Mouse (Mus musculus) ovary, postnatal 36 days (tissue): Measurements from ENCODE around the gene Syn3.
A peak's percentile ranks its signal among the peaks of the same experiment; 100 is the strongest.
"Not testable (repeated sequence)": the region's sequence is repeated elsewhere in the genome, so short reads cannot be mapped to it uniquely, and the experiment has no call there.

ENCODE experiments used
- DNase-seq: peaks from one replicate; pipeline ENCODE4 v3.0.0; 2022; ENCODE audit warnings: low spot score, mixed read lengths

Syn3 gene

DNA sequence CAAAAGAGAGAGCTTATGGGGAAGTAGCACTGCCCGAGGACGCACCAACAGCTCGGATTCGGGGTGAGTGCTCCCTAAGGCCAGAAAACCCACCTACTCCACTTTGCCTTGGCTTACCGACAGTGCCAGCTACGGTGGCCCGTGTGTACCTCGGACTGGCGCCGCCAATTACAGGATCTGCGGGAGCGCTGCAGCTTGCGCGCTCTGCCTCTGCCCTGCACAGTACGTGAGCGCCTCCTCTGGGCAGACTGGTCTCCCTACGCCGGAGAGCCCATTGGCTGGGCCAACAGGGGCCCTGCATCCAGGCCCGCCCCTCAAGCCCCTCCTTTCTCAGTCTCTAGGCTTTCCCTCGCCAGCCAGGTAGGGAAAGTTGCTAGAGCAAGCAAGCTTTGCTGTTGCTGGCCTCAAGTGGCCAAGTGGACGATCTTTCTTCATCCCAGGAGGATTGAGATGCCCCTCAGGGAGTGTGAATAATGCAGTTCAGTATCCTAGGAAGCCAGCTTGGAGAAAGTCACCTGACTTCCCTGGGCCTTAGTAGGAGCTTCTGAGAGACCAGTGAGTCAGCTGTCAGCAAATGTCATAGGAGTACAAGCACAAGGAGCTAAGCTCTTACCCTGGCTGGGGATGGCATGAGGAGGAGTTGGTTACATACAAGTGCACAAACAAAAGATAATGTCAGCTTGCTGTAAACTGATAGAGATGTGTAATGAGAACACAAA lies at the start of gene Syn3:
Gene Syn3, minus strand, starts transcription at position 224 of the 719 bp plus-strand sequence.
- peak; percentile 90 for DNase-seq

DNA sequence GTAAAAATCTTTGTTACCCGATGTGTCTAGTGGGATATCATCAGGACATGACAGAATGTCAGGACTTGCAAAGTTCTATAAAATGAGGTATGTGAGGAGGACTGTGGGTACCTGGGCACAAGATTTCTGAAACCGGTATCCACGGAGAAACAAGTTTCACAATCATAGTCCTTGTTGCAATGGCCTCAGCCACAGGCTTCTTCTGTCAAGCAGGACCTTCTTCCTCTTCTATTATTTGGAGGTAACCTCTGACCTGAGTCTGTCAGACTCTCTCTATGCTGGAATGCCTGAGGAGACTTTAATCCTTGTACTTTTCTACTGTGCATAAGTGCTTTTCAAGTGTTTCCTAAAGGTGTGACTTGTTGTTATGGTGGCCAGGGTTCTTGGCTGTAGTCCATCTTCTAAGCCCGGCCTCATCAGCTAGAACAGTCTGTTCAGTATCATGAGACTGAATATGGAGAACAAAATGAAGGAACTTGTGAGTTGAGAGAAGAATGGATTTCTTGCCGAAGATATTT lies 27.7 kb upstream of the Syn3 start:
- not testable (repeated sequence) for DNase-seq

DNA sequence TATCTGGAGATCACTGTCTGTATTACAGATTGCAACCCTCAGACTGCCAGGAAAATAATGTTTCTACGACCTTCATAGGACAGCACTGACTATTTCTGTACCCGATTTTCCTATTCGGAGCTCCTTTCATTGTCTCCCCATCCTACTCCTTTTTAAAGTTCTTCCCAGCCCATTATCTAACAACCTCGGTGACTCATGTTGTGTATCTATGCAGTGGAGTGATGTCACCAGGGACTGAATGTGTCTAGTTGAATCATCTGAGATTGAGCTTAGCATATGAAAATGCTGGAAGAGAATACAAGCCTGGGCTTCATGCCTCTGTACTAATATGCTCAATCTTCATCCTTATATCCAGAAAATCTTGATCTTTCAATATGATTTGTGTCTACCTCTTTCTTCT lies 15.1 kb upstream of the Syn3 start:
- no peak for DNase-seq

DNA sequence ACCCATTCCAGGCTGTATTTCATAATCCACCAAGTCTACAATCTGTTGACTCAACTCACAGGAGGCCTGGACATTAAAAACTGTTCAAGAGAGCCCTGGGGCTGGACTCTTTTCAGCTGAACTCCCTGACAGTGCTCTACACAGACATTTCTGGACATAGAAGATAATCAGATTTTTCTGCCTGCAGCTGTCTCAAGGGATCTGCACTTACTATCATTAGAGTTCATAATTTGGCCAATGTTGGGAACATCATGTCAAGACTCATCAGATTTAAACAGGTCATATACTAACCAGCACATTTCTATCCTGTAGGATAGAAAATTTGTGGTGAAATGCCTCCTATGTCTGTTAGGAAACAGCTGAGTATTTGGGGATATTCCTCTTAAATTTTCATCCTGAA lies 12.2 kb upstream of the Syn3 start:
- DNase-seq = no peak

DNA sequence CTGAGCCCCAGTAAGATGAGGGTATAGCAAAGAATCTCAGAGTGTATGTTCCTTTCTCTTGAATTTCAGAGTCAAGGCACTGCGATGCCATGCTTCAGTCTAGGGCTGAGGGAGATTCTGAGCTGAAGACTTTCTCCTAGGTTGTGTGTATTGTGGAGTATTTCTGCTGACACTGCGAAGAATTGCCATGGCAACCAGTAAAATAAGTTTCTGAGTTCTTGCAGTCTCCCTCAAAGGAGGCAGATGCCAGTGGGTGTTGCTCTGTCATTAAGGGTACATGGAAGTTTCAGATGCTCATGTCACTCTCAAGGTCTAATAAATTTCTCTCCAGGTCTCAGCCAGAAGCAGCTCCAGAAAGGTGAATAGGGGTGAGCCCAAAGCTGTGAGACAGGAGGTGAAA lies 3.4 kb upstream of the Syn3 start:
- no peak for DNase-seq

DNA sequence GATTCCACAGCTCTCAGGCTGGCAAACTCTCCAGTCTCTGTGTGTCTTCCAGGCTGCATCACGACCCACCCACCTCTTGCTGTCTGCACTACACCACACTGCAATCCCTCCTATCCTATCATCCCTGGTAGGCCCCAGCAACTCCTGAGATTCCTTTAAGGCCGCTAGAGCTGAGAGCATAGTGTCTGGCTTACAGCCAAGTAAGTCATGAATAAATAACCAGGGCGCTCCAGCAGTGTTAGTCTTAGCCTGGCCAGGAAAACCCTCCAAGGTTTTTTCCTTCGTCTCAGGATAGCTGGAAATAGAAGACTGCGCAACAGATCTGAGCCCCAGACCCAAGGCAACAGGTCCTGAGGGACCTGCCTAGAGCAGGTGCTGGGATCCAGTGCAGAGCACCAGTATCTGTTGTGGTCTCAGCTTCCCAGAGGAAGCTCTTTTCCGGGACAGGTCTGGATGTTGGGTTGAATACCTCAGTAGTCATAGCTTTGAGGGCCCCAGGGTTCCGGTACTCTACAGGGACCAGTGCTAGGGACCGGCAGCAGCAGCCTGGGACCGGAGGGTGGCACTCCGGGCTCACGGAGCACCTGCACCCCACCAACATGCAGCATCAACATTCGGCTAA lies 534 bp downstream of the Syn3 start:
- DNase-seq = no peak

DNA sequence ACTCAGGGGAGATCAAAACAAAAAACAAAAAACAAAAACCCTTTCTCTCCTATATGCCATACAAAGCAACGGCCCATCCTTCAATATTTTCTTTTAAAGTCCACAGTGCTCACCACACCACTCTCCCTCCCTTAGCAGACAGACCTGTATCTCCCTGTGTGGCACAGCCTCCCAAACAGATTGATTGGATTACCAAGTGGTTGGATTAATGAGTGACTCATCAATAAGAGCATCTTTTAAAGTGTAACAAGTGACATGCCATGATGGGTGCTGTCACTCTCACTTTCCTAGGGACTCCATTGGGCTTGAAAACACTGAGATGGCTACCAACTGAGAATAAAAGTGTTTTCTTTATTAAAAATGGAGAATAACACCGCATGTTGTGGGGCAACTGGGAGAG lies 2.8 kb downstream of the Syn3 start:
- no peak for DNase-seq

DNA sequence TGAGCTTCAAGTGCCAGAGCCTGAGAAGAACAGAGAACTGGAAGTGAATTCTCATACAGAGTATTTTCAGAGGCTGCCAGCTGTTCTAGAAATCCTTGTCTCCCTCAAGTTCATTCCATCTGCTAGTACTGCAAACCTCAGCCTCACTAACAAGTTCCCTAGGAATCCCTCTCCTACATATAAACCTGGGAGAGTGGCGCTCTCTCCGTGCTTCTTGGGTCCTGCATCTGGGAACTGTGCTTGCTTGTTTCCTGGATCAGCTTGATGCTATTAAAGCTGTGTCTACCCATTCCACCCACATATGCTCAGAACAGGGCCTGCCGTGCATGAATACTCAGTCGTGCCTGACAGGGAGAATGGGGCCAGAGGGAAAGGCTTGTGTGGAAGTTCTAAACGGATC lies 5.6 kb downstream of the Syn3 start:
- DNase-seq = no peak

DNA sequence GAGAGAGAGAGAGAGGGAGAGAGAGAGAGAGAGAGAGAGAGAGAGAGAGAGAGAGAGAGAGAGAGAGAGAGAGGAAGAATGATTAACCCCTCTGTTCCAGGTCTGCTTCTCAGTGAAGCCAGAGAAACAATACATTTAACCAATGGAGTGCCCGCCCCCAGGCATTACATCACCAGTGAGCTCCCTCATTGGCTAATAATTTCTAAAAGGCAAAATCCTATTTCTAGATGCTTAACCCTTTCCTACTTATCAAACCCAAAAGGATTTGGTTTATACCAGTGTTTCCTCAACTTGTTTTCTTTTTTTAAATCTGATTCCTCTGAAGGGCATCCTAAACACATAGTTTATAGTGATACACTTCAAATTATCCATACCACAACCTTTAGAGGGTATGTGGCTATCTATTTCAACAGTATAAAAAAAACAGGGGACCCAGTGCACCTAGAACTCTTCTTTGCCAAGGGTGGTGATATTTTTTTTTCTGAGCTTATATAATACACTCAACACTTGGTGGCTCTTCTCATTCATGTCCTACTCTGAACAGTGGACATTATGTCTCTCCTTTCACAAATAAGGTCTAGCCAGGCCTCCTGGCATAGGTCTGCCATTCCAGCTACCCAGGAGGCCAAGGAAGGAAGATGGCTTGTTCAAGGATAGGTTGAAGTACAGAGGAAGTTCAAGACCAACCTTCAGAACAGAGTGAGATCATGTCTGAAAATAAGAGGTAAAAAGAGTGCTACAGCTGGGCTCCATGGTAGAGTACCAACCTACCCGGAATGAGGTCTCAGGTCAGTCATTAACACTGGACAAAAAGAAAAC lies 6.4 kb downstream of the Syn3 start:
- no peak for DNase-seq

DNA sequence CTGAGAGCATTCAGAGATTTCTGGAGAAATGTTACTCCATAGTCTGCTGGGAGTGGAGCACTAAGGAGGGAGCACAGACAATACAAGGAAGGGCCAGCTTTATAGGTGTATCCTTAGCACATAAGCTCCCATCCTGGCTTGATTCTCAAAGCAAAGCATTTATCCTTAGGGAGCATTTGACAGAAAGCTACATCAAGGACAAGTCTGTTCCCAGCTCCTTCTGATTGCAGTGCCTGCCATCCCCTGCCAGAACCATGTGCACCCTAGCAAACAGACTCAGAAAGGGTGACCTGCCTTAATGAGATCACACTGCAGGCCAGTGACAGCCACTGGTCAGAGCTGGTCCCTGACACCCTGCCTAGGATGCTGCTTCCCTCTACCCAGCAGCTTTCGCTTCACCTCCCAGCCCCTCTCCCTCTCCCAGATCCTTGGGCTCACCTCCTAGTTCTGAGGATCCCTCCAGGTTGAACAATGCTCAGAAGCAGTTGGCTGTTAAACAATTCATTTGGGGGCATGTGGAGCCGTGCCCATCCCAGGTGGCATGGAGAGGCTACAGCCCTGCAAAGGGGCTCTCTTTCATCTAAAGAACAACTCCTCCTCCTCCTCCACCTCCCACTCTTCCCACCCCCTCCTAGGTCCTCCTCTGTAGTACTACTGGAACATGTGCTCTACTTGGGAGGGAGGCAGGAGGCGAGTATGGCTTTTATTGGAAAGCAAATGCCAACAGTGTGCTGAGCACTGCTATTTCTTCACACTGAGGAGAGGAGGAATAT lies 7.2 kb downstream of the Syn3 start:
- DNase-seq = no peak

DNA sequence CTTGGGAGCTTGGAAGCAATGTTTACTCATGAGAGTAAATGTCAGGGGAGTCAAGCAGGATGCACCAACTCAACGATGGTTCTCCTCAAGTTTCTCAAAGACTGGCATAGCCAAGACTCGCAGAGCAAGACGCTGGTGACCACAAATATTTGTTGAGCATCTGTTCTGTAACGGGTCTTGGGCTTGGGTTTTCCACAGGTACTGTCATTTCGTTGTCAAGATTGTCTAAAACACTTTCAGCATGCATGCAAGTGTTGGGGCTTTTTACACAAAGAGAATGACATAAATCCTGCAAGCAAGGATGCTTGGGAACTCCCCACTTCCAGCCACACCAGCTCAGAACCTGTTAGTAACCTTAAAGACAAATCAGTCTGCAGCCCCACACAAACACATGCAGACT lies 10.2 kb downstream of the Syn3 start:
- no peak for DNase-seq

DNA sequence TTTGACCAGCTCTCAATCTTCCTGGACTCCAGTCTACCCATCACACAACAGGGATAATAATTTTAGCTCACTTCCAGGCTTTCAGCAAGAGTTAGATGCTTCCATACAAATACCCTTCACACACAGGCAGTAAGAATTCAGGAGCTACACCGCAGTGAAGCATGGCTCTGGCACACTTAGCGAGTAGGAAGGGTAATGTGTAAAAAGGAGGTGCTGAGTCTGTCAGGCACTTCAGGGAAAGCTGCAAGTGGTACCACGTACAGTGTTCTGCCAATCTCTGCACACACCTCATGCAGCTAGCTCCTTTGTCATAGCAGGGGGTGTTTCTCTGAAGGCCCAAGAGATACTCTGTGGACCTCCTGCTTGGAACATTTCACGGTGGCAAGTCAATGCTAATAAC lies 12.7 kb downstream of the Syn3 start:
- no peak for DNase-seq

DNA sequence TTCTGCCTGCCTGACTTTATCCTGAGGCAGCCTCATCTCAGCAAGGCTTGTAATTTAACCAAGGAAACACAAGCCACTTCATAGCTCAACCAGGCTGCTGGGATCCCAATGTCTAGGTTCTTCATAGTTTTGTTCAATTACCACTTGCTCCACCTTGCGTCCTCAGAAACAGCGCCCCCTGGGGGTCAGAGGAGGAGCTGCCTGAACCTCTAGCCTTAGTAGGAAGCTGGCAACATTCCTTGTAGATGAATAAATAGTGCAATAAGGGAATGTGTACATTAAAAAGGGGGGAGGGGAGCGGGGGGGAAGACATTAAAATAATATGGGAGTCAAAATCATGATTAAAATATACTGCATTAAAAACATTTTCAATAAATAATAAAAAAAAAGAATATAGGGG lies 14.7 kb downstream of the Syn3 start:
- DNase-seq = peak; percentile 19

DNA sequence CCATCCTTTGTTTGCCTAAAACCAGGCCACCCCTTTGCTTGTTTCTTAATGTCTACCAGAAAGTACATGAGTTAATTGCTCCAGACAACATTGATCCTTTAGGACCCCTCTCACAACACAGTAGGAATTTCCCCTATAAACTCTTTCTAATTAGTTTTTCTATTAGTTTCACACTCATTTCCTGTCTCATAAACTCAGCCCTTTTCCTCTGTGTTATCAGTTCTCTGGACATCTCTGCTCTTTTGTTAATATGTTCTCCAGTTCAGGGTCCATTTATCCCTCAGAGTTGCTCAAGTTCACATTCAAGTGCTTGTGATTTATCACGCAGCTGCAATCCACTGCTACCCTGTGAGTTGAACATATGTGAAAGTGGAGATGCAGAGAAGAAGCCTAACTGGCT lies 16.2 kb downstream of the Syn3 start:
- DNase-seq = no peak

DNA sequence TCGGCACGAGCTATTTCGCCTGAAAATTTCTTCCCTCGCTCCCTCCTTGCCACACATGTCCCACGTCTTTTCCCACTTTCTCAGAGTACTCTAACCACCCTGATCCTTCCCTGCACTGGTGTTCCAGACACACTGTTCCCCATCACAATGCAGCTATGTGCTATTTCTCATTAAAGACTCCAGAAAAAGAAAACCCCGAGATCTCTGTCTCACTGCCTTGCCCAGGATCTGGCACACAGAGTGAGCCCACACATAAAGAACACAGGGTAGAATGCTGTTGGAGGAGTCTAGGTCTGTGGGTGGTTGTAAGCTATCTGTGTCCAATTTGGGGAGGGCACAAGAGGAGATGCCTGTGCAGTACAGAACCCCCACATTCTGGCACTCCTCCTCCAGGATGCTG lies 18.0 kb downstream of the Syn3 start:
- no peak for DNase-seq

DNA sequence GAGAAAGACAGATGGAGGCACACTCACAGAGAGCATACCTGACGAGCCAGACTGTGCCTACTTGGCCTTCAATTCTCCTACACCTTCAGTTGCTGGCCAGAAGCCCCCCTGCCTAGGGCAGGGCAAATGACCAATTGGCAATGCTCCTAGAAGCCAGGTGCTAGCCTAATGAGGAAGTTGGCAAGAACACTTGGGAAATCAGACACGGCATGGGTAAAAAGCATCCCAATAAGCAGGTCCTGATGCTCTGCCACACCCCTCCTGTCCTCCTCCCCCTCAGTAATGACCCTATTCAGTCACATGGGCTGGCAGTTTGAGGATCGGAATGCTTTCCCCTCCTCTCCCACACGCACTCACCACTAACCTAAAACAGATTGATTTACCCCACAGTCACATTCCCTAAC lies 19.0 kb downstream of the Syn3 start:
- no peak for DNase-seq

DNA sequence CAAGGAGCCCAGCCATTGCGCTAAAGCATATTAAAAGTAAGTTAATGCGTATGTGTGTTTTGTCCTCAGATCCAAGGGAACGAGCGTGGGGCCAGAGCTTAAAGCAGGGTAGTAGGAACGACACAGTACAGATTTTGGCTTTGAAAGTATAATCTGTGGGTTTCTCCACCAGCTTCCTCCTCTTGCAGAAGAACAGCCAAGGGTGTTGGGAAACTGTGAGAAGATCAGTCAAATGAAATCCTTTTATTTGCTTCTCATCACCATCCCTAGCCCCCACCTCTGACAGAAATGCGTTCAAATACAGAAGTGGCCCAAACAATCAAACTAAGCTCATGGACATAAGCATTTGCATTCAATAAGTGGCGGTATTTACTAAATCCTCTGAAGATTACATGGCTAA lies 22.0 kb downstream of the Syn3 start:
- no peak for DNase-seq

DNA sequence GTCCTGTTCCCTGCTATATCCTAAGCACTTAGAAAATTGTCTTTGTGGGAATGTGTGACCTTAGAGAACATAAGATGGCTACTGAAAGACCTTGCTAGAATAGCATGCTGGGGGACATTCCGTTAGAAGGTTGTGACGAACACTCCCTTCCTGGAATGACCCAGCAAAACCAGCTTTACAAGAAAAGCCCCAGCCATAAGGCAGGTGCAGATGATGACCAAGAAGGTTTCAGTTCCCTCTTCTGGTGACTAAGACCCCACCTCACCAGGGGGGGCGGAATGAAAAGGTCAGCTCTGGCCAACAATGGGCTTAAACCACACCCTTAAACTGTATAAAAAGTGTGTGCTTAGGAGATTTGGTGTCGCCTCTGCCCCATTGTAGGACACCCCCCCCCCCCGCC lies 23.4 kb downstream of the Syn3 start:
- DNase-seq = no peak

DNA sequence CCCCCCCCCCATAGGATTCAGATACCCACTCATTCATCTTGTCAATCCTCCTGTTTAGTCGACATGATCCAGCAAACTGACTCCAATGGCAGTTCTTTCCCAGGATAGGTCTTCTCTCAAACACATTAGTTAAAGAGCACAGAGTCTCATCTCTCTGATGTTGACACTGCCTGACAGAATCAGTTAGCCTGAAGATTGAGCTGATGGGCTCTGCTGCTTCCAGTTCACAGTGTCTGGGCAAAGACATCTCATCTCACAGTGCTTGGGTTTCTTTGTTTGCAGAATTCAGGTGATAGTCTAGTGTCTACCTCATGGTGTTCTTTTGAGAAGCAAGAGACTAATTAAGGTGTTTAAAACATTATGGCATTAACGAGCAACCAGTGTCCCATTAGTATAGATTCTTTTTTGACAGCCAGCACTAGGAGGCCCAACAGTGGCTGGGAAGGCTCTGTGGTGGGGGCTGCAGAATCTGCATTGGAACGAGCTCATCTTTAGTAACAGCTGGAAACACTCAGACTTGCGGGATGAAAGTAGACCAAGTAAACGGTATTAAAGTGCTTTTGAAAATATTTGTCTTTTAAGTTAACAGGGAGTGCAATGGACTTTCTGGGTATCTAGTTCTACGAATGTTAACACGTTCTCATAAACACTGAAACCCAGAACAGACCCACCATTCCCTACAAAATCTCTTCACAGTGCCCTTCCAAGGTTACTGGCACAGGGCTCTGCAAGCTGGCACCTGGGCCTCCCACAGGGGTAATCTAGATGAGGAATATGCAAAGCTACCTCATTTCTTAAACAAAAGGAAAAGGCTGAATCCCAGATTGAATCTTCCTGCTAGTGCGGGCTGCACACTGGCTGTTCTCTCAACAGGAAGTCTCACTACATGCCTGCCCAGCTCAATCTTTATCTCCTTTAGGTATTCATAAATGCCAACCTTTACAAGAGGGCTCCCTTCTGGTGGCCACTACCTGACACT lies 24.2 kb downstream of the Syn3 start:
- DNase-seq = no peak

DNA sequence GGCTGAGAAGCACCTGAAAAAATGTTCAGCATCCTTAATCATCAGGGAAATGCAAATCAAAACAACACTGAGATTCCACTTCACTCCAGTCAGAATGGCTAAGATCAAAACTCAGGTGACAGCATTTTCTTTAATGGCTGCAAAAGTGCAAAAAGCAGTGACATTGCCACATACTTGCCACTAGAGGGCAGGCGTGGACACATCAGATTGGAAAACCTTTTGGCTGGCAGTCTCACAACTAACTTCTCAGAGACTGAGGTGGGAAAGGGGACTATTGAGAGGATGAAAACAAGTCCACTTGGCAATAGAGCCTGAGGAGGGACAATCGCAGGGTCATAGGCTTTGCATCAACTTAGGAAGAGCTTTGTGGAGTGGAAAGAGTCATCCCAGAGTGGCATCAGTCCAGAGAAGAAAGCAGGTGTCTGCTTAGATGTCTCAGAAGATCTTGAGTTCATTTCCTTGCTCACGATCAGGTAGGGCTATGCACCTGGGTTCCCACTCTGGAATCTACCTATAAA lies 25.0 kb downstream of the Syn3 start:
- DNase-seq = no peak
